ENCODE assay signal across 25 mouse cellular contexts in genomic region chr9:37808456-37808855, GRCm38 (mm10). TPM values are rescaled to one million over a fixed set of nuclear protein-coding genes. Genes with fewer than 3 reads are reported as not detected.
DNase-seq lines count a peak whose midpoint lies in the region; ATAC-seq and TF ChIP-seq lines count a peak whose summit lies in the region.
"Had no signal": no experiment of that assay in that cellular context is flagged by ENCODE, and none has a peak within 500 bp of the region (broad histone marks: within the 10 kb centered on the region; RNA-seq: fewer than 3 reads in every experiment).

No protein-coding gene starts in this region.

- no peak overlapping the region for H3K27ac ChIP-seq in midbrain, embryonic 14.5 days (replicated peaks; ENCODE audit: low read depth, low read length)
- H3K27ac ChIP-seq: embryonic facial prominence, embryonic 12.5 days; hindbrain, embryonic 12.5 days; limb, embryonic 12.5 days; liver, embryonic 12.5 days; stomach, postnatal 0 days had no signal

- WGBS in midbrain, embryonic 14.5 days = 96% methylated on average over 3 of the region's 3 CpGs

- H3K9ac ChIP-seq in midbrain, embryonic 14.5 days (replicated peaks; ENCODE audit: low read length) = no peak overlapping the region
- H3K9ac ChIP-seq: embryonic facial prominence, embryonic 12.5 days; forebrain, postnatal 0 days; hindbrain, embryonic 12.5 days; limb, embryonic 12.5 days; liver, embryonic 12.5 days had no signal

- no peaks in the 10 kb centered on the region for H3K9me3 ChIP-seq in midbrain, embryonic 14.5 days (ENCODE audit: control insufficient read depth, low read length)
- H3K9me3 ChIP-seq: embryonic facial prominence, embryonic 12.5 days; G1E; hindbrain, embryonic 12.5 days; limb, embryonic 12.5 days; liver, embryonic 12.5 days had no signal

- peak; percentile 79 for ATAC-seq in Patski
- peak; percentile 42; the same call in 1 of the 2 replicates for ATAC-seq in common myeloid progenitor, adult 5-6 weeks (replicated peaks; ENCODE audit: low read depth, poor library complexity, severe bottlenecking)
- no peak for ATAC-seq in midbrain, embryonic 14.5 days (ENCODE audit: low FRiP score, low TSS enrichment)
- ATAC-seq: forebrain, postnatal 0 days; liver, embryonic 12.5 days had no signal

- H3K36me3 ChIP-seq in midbrain, embryonic 14.5 days (ENCODE audit: control insufficient read depth, insufficient read depth, low read length) = no peaks in the 10 kb centered on the region
- H3K36me3 ChIP-seq: embryonic facial prominence, embryonic 12.5 days; G1E; hindbrain, embryonic 12.5 days; limb, embryonic 12.5 days; liver, embryonic 12.5 days had no signal

- H3K27me3 ChIP-seq in Patski = no peaks in the 10 kb centered on the region
- H3K27me3 ChIP-seq in midbrain, embryonic 14.5 days (ENCODE audit: control insufficient read depth, insufficient read depth, low read length) = no peaks in the 10 kb centered on the region
- H3K27me3 ChIP-seq: embryonic facial prominence, embryonic 12.5 days; hindbrain, embryonic 12.5 days; limb, embryonic 12.5 days; liver, embryonic 12.5 days had no signal

- no peak overlapping the region for H3K4me3 ChIP-seq in midbrain, embryonic 14.5 days (replicated peaks; ENCODE audit: low read depth, low read length)
- H3K4me3 ChIP-seq: embryonic facial prominence, embryonic 12.5 days; hindbrain, embryonic 12.5 days; limb, embryonic 12.5 days; liver, embryonic 12.5 days had no signal

- H3K4me2 ChIP-seq in midbrain, embryonic 14.5 days (ENCODE audit: low read length) = no peak overlapping the region
- H3K4me2 ChIP-seq: embryonic facial prominence, embryonic 12.5 days; hindbrain, embryonic 12.5 days; limb, embryonic 12.5 days; liver, embryonic 12.5 days; midbrain, embryonic 11.5 days had no signal

- POLR2A ChIA-PET in Patski (lab: Charles Lee) = no interaction called here

- CTCF ChIA-PET in Patski (lab: Charles Lee) = interaction anchor here (1.1 kb wide), 1 partner anchor 19 kb away, joined by 4 read pairs; no protein-coding TSS in a partner anchor

- DNase-seq in lung, postnatal 36 days = peak; percentile 1
- DNase-seq in lung, postnatal 4 days = no peak
- peak; percentile 35 for DNase-seq in Patski (ENCODE audit: low read depth, low spot score)
- DNase-seq in natural killer cell, adult 2 months (ENCODE audit: low spot score in 2 of 2) = no peak
- DNase-seq in gastrocnemius, postnatal 4 days (ENCODE audit: low spot score in 2 of 2) = no peak
- no peak for DNase-seq in midbrain, embryonic 14.5 days
- DNase-seq: cerebellum, adult 8-10 months; lung, adult 2 months had no signal

- no peak for TF ChIP-seq CTCF in Patski (IDR thresholded peaks at IDR 0.05)

- in situ Hi-C loops in Patski (cut with MboI; ENCODE audit: low pct_unique_long_range_greater_than_20kb) = no loop called here

- no peaks in the 10 kb centered on the region for H3K4me1 ChIP-seq in midbrain, embryonic 14.5 days (ENCODE audit: control insufficient read depth, insufficient read depth, low read length)
- H3K4me1 ChIP-seq: embryonic facial prominence, embryonic 12.5 days; hindbrain, embryonic 12.5 days; limb, embryonic 12.5 days; liver, embryonic 12.5 days had no signal

RNA-seq across cellular contexts. Expression of gene Olfr876, which starts 5.6 kb away (rescaled TPM):
- polyA plus RNA-seq in Patski (2021) = not detected
- not detected in 2 replicates for total RNA-seq in common myeloid progenitor, adult 5-6 weeks (2017)
- total RNA-seq in gastrocnemius, postnatal 4 days (2021) = not detected
- polyA plus RNA-seq in midbrain, embryonic 14.5 days (2014; fragmentation: Nextera tagmentation; extraction: Ambion mirVana) = not detected in 2 replicates
- total RNA-seq: forebrain, postnatal 0 days; layer of hippocampus, adult 18-20 months; layer of hippocampus, postnatal 25 days; left cerebral cortex, postnatal 10 days had no signal
- polyA plus RNA-seq: cortical plate, adult 2 months; embryonic facial prominence, embryonic 12.5 days; forebrain, postnatal 0 days; G1E; gonadal fat pad, adult 2 months; heart, embryonic 14.5 days; hindbrain, embryonic 12.5 days; kidney, adult 2 months; limb, embryonic 12.5 days; liver, embryonic 12.5 days; lung, adult 2 months; midbrain, embryonic 11.5 days; neural tube, embryonic 14.5 days; stomach, postnatal 0 days had no signal

RNA-seq across cellular contexts. Expression of gene Olfr875, which starts 36.8 kb away (rescaled TPM):
- polyA plus RNA-seq in Patski (2021) = not detected
- not detected in 2 replicates for total RNA-seq in common myeloid progenitor, adult 5-6 weeks (2017)
- total RNA-seq in gastrocnemius, postnatal 4 days (2021) = not detected
- not detected in 2 replicates for polyA plus RNA-seq in midbrain, embryonic 14.5 days (2014; fragmentation: Nextera tagmentation; extraction: Ambion mirVana)
- total RNA-seq: forebrain, postnatal 0 days; G1E; layer of hippocampus, adult 18-20 months; layer of hippocampus, postnatal 25 days; left cerebral cortex, postnatal 10 days had no signal
- polyA plus RNA-seq: cortical plate, adult 2 months; embryonic facial prominence, embryonic 12.5 days; G1E; gonadal fat pad, adult 2 months; heart, embryonic 14.5 days; hindbrain, embryonic 12.5 days; kidney, adult 2 months; limb, embryonic 12.5 days; liver, embryonic 12.5 days; lung, adult 2 months; midbrain, embryonic 11.5 days; neural tube, embryonic 14.5 days; stomach, postnatal 0 days had no signal

RNA-seq across cellular contexts. Expression of gene Olfr877, which starts 45.6 kb away (rescaled TPM):
- polyA plus RNA-seq in Patski (2021) = not detected
- not detected in 2 replicates for total RNA-seq in common myeloid progenitor, adult 5-6 weeks (2017)
- total RNA-seq in gastrocnemius, postnatal 4 days (2021) = not detected
- polyA plus RNA-seq in midbrain, embryonic 14.5 days (2014; fragmentation: Nextera tagmentation; extraction: Ambion mirVana) = not detected in 2 replicates
- total RNA-seq: forebrain, postnatal 0 days; G1E; layer of hippocampus, adult 18-20 months; layer of hippocampus, postnatal 25 days; left cerebral cortex, postnatal 10 days had no signal
- polyA plus RNA-seq: embryonic facial prominence, embryonic 12.5 days; G1E; heart, embryonic 14.5 days; hindbrain, embryonic 12.5 days; kidney, adult 2 months; limb, embryonic 12.5 days; liver, embryonic 12.5 days; lung, adult 2 months; midbrain, embryonic 11.5 days; neural tube, embryonic 14.5 days; stomach, postnatal 0 days had no signal

Comparison
In these comparisons a context has a peak if more than half of its experiments do, and no peak if none do; other contexts are left out.
1. DNase-seq: peak in lung, postnatal 36 days (single experiment) and Patski (single experiment); none in lung, postnatal 4 days (0 of 2), natural killer cell, adult 2 months (0 of 2), gastrocnemius, postnatal 4 days (0 of 2) and midbrain, embryonic 14.5 days (single experiment).